Mouse (Mus musculus) adrenal gland, postnatal 10 days (tissue): ENCODE results near the gene Gm20479. TPM values are rescaled to one million over a fixed set of nuclear protein-coding genes. Genes with fewer than 3 reads are reported as not detected.

Source experiments
- DNase-seq: peaks from one replicate; pipeline ENCODE4 v3.0.0; 2021; ENCODE audit warnings: mixed read lengths
- total RNA-seq, 2 experiments: library from RNA; stranded (reverse); gene quantifications; 2 replicates each; pipeline ENCODE4 v1.2.3; 2021

Gm20479 gene
- total RNA-seq, 2 experiments from 2014 or later = 2.5 TPM; not detected in 1

DNA sequence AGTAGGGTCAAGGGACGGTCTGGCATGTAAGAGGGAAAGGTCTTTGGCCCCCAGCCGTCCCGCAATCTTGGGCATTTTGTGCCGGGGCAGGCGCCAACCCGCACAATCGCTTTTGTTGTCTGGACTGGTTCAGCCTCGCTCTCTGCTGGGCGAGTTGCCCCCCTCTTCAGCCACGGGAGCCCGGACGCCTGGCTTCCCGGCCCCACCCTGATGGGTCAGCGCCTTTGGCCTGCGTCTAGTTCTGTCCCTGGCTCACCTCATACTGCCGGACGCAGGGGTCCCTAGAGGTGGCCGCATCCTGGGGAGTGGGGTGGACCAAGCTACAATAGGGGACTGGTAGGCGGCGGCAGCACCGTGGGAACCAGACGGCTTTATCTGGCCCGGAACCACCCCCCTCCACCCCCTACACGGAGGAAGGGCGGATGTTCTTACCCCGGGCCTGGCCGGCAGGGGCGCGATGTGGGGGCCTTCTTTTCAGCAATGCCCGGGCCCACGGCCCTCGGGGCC is 22.8 kb downstream of the Gm20479 start:
- DNase-seq = peak; percentile 49

DNA sequence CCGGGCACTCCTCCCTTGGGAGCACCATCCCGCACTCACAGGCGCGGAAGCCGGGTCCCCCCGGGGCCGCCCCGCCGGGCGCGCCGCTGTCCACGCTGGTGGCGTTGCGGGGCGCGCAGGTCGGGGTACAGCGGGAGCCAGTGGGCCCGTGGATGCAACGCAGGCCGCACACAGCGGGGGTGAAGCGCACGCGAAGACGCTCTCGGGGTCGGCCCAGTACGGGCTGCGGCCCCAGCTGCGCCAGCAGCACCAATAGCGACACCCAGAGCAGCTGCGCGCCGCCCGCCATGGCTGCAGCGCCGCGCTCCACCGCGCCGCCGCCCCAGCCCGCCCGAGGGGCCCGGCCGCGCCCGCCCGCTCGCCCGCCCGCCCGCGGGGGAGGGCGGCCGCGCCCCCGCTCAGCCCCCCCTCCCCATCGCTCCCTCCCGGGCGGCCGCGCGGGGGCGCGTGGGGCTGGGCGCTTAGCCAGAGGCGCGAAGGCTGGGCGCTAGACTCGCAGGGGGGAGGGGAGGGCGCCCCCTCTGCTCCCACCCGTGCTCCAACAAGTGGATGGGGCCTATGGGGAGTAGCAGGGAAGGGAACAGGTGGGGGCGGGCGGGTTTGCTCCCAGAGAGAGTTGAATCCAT is 23.8 kb downstream of the Gm20479 start:
- peak; percentile 41 for DNase-seq

DNA sequence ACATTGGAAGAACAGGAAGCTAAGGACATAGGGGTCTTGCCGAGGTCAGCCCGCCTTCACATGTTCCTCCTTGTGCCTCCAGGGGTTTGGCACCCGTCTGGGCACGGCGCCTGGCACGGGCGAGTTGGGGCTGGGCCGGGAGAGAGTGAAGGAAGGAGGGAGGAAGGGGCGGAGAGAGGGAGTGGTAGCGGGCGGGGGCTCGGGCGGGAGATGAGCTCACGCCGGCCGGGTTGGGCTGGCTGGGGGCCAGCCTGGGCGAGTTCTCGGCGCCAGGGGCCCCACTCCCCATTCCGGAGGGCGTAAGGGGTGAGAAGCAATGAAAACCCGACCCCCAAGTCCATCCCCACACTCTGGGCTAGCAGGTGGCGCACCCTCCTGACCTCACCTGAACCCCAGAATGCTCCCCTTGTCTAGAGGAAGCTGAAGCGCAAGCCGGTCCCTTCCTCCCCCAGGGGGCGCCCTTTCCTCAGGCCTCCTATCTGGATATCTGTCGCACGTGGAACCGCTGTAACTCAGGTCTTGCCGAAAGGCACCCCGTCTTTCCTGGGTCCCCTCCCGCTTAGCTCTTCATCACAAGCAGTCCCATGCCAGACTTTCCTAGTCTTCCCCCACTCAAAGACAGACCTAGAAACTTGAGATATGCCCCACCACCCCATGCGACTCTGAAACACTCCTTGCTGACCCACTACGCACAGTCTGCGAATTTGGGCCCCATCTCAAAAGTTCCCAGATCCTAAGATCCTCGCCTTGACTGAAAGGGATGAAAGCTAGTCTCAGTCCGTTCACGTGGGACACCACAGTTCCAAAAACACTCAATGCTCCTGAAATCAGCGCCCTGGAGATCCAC is 24.6 kb downstream of the Gm20479 start:
- DNase-seq = peak; percentile 93

DNA sequence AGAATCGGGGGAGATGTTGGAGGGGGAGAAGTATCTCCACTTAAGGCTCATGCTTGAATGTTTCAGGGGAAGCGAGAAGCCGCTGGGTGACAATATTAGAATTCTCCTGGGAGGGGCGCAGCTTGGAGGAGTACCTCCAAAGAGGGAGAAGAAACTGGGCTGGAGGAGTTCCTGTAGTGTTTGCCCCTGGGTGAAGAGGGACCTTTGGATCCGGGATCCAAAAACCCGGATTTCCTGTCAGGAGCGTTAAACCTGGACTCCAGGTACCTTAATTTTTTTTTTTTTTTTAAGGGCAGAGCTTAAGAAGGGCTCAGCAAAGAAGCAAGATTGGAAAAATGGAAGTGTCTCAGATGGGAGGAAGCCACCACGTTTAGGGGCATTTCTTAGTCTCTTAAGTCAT is 25.4 kb downstream of the Gm20479 start:
- no peak for DNase-seq

DNA sequence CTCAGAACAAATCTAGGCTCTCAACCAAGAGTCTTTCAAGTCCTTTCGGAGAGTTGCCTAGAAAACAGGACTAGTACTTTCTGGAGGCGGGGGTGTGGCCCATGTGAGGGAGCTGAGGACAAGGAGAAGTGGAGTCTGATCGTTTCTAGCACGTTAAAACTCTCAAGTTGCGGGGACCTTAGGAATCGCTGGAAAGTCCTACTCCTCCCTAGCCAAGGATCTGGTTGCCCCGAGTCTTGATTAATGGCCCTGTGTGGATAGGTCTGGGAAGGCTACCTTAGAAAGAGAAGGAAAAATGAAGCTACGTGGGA is 25.7 kb downstream of the Gm20479 start:
- no peak for DNase-seq

DNA sequence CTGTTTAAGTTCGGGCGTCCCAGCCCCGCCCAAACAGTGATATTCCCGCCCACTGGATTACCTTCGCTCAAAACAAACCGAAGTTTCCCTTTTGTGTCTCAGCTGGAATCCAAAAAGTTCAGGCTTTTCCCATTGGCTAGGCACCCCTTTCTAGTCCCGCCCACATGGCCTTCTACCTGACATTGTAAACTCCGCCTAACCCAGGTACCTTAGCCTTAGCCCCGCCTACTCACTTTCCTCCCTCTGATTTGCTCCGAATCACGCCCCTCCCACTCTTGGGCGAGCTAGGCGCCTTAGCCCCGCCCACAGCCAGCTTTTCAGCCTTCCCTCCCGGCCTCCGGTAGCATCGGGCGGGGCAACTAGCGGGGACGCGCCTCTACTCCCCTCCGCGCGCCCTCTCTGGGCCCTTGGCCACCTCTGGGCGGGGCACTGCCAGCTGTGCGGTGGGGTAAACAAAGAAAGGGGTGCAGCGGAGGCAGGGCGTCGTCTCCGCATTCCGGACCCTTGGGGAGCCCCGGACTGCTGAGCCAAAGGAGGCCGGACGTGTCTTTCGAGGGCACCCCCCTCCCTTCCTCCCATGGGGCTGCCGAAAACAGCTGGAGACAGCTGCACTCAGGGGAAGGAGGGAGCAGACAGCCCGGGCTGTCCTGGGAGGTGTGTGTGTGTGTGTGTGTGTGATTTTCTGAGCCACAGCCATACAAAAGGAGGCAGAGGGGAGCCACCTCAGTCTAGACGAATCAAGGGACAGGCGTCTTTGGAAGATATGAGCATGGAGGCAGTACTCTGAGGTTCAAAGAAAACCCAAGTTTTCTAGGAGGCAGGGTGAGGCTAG is 26.3 kb downstream of the Gm20479 start:
- peak; percentile 91 for DNase-seq

DNA sequence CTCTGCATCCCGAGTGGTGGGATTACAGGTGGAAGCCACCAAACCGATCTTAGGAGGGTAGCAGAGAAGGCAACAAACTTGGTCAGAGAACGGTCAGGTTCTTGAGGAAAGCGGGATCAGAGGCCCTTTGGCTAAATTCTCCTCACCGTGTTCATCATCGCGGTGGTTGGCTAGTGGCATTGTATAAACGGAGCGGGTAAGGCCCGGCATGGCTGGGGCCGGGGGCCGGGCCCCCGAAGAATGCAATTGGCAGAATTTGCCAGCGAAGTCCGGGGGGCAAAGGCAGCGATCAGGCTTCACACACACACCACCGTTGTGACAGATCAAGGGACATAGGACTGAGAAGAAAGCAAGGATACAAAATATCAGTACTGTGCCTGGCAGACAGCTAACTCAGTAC is 27.2 kb downstream of the Gm20479 start:
- no peak for DNase-seq

DNA sequence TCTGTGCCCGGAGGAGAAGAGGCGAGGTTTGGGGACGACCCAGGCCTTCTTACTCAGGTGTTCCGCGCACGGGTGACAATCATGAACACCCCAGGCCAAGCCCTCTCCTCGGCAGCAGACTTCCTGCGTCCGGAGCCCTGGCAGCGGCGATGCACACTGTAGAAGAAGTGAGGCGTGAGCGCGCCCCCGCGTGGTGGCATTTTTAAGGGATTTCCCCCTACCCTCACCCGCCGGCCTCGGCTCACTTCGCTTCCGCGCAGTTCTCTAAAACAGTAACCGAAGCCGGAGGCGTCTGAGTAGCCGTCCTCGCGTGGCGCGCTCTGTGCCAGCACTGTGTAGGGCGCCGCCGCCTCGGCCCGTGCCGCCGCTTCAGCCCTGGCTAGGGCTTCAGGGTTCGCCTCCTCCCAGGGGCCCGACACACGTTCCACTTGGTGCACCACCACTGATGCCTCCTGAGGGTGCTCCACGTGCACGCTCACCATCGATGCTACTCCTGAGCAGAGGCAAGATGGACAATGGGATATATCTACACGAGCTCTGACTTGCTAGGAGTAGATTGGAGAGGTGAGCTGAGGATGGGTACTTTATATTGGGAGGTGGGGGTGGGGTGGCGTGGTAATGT is 27.8 kb downstream of the Gm20479 start:
- peak; percentile 92 for DNase-seq

DNA sequence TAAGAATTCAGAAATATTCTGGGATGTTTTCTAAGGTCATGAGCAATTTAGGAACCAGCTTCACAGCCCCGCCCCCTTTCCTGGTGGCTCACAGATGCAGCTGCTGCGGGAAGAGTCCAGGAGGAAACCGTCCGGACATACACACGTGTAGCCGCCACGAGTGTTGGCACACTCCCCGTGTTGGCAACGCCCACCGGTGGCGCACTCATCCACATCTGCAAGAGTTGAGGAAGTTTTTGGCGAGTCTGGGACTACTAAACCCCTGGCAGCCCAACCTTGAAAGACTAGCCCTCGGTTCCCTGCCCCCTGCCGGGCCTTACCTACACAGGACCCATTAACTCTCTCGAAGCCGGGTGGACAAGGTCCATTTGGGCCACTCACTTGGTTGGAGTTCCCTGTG is 28.6 kb downstream of the Gm20479 start:
- DNase-seq = no peak

DNA sequence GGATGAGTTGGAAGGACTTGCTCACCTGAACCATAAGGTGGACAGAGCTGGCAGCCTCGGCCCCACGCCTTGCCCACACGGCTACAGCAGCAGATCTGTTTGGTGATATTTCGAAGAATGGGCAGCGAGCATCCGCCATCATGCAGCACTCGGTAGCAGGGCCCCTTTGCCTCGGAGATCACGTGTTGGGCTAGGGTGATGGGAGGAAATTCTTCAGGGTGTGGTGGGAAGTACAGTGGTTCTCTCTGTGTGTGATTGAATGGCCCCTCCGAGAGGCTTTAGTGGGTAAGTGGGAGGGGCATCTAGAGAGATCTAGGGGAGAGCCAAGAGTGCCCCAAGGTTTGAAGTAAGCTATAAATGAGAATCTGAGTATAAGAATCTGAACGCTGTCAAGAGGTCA is 29.1 kb downstream of the Gm20479 start:
- DNase-seq = no peak

DNA sequence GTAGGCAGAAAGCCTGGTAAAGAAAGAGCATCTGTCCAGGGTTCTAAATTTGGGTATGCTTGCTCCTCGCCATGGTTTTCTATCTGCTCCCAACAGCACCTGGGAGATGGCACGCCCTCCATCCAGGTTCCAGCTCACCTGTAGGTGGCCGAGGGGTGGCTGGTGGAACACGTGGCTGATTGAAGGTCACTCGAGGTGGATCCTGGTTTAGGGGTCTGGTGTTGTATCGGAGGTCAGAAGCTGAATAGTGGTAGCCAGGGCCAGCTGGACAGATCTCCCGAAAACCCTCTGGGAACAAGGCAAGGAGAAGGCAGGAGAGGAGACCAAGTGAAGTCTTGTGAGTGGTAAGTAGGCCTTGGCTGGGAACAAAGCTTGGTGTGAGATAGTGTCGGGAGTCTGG is 29.7 kb downstream of the Gm20479 start:
- no peak for DNase-seq

DNA sequence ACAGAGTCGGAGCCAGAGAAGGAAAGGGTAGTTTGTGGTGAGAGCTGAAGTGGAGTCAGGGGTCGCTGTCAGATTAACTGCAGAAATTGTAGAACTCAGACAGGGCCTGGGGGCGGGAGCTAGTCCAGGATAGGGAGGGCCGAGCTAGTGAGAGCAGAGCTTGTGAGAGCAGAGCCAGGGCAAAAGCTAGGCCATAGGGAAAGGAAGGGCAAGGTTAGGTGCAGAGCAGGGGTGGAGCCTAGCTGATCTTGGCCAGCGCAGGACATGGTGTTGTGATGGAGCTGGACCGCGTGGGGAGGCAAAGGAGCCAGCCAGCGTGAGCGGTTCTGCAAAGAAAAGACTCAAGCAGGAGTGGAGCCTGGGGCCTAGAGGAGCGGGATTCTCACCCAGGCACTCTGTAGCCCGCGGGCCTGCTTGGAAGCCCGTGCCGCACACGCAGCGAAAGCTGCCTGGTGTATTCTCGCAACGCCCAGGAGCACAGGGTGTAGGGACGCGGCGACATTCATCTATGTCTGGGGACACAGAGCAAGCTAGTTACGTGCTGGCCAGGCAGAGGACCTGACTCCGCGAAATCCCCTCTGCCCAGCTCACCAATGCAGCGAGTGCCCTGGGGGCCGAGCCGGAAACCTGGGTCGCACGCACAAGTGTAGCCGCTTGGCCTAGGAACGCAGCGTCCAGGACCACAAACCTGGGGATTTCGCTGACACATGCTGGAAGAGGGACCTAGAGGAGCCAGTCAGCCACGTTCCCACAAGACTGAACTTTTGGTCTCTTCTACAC is 30.9 kb downstream of the Gm20479 start:
- peak; percentile 59 for DNase-seq

DNA sequence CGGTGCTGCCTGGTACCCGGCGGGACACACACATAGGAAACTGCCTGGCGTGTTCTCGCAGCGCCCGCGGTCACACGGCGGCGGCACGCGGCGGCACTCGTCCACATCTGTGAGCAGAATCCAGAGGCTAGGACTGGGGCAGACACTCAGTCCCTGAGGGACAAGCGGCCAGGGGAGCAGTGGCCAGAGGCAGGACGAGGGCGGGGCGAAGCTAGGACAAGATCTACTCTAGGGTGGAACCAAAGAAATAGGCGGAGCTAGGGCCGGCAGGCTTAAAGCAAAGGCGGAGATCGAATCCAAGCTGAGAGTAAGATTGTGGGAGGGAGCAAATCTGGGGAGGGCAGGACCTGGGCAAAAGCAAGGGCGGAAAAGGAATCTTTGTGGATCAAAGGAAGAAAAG is 31.5 kb downstream of the Gm20479 start:
- DNase-seq = peak; percentile 83

DNA sequence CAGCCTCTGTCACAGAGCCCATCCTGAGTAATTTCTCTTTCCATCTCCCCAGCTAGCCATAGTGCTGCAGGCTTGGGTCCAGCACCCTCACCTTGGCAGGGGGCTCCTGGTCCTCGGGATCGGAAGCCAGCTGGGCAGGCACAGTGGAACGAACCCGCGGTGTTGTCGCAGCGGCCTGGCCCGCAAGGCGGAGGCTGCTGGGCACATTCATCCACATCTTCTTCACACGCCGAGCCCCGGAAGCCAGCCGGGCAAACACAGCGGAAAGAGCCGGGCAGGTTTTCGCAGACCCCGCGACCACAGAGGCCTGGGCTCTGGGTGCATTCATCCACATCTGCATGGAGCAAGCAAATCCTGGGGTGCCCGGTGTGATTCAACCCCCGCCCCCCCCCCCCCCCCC is 32.3 kb downstream of the Gm20479 start:
- DNase-seq = no peak

DNA sequence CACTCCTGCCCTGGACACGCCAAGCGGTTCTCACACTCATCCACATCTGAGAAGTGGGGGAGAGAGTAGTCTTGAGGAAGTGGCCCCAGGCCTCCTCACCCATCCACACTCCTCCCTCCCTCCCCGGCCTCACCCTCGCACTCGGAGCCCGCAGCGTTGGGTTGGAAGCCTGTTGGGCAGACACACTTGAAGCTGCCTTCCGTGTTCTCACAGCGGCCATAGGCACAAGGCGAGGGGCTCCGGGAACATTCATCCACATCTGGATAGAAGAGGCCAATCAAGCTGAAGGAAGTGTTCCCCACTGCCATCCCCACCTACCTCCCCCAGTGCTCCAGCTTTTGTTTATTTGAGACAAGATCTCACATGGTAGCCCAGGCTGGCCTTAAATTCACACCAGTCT is 33.1 kb downstream of the Gm20479 start:
- no peak for DNase-seq

DNA sequence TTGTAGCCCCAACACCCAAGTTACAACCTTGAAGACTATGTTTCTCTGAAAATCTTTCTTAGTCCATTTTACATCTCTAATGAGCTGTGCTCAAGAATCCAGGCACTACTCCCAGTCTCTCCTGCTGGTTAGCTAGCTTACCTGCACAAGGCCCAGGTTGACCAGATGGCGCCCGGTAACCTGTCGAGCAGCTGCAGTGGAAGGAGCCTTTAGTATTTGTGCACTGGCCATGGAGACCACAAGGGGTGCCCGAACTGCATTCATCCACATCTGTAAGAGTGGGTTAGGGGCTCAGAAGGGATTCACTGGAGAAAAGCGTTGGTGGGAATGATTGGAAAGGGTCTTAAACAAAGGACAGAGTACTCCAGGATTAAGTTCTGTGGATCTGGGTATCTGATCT is 34.2 kb downstream of the Gm20479 start:
- DNase-seq = no peak

DNA sequence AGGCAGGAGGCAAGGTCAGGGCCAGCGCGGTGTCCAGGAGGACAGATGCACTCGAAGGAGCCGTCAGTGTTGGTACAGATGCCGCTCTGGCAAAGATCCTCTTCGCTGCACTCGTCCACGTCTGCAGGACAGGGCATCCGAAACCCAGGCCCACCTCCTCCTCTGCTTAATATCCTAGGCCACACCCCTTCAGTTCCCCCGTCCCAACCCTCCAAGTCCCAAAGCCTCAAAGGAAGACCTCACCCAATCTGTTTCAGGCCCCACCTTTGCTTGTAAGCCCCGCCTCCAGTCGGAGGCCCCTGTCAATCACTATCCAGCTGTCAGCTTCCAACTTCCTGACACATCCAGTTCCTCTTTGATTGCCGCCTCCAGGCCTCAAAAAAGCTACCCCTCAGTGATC is 34.9 kb downstream of the Gm20479 start:
- no peak for DNase-seq

DNA sequence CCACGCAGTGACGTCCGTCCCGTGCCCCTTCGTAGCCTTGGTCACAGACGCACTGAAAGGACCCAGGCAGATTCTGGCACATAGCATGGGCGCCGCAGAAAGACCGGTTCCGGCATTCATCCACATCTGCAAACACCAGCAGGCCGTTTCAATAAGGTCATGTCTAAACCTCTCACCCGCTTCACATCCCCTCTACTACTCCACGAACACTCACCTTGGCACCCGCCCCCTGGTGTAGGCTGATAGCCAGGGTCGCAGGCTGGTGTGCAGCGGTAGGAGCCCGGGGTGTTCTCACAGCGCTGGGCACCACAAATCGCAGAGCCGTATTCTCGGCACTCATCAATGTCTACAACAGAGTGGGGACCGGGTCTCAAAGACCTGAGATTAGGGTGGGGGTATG is 37.8 kb downstream of the Gm20479 start:
- no peak for DNase-seq

DNA sequence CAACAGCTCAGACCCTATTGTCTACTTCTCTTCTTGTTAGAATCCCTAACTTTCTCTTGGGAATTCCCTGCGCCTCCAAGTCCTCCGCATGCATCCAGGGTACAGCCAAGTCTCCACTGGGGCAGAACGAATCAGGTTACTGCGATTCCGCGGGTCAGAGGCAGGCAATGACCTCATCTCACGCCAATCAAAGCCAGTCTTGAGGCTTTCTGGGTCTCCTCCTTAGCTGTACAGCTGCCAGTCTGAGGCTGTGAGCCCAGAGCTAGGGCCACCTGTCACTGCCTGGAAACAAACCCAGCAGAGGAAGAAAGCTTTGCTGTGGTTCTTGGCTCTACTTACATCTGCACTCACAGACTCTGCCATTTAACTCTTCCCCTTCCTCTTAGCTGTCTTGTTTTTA is 41.3 kb downstream of the Gm20479 start:
- DNase-seq = no peak

DNA sequence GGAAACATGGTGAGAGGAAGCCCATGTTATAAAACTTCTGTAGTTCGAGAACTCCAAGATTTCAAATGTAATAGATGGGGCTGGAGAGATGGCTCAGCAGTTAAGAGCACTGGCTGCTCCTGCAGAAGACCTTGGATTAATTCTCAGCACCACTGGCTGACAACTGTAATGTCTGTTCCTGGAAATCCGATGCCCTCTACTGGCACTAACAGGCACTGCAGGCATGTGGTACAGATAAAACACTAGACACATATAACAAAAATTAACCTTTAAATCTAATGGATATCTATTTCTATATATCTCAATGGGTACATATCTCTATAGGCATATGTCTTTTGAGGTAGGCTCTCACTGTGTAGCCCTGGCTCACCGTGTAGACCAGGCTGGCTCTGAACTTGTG is 42.8 kb downstream of the Gm20479 start:
- DNase-seq = no peak

DNA sequence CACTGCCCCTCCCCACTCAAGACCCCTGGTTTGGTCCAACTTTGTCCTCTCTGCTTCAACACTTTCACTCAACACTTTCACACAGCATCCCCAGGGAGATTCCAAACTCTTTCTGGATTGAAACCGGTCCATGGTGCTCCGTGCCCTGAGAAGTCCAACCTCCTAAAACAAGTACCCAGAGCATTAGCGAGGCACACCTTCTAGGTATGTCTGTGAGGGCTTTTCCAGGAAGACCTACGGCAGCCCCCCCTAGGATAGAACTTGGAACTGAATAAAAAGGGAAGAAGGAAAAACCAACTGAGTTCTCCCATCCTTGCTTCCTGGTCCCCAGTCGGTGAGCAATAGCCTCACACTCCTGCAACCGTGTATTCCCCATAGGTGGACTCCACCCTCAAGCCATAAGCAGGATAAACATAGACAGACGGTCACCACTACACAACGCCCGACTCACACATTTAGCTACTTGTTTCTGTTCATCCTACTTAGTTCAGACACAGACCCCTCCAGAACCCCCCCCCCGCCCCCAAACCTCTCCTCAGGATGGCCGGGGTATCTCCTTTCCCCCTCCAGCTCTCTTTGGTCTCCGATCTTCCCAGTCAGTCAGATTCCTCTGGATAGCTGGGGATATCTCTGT is 45.5 kb downstream of the Gm20479 start:
- no peak for DNase-seq
